Mouse (Mus musculus): ENCODE data around the gene Mms22l.

- TF ChIP-seq EP300 (IDR thresholded peaks at IDR 0.05; ENCODE audit: low read depth) (no peak), CTCF (IDR thresholded peaks at IDR 0.05; ENCODE audit: low read depth) (no peak)
These were observed 124.2 kb downstream of the Mms22l start for GRCm38 (mm10) chr4:24620440-24620839.
